Mouse (Mus musculus) brain, embryonic 14.5 days (tissue): Measurements from ENCODE around the gene Spsb1.

ENCODE experiments used
- CTCF ChIP-seq: fragments of 200-500 bp; IDR thresholded peaks from 2 replicates; pipeline ENCODE4 v1.5.1; 2012; ENCODE audit warnings: inconsistent platforms, mild to moderate bottlenecking, moderate library complexity, borderline replicate concordance; ENCODE audit not compliant: insufficient read depth, insufficient read length; ENCODE audit errors: extremely low read depth
- POLR2A ChIP-seq: fragments of 200-500 bp; IDR thresholded peaks from 2 replicates; pipeline ENCODE4 v1.6.1; 2012; ENCODE audit warnings: mild to moderate bottlenecking, inconsistent platforms, borderline replicate concordance; ENCODE audit not compliant: poor library complexity, insufficient read depth, insufficient read length, severe bottlenecking; ENCODE audit errors: extremely low read depth

- no peak for TF ChIP-seq POLR2A
- no peak for TF ChIP-seq CTCF
Measured at GRCm38 (mm10) chr4:149944214-149944613, 10.6 kb downstream of the Spsb1 start.
